Mouse (Mus musculus) liver, postnatal 0 days (tissue): ENCODE results near the gene Smyd3. TPM values are rescaled to one million over a fixed set of nuclear protein-coding genes. Genes with fewer than 3 reads are reported as not detected.

Experiments
- ATAC-seq: fragments of 200-750 bp; cut with Nextera tagmentation; 2 replicates; pipeline ENCODE4 v1.8.0; 2017; ENCODE audit warnings: mild to moderate bottlenecking, moderate library complexity
- DNase-seq: peaks from one replicate; pipeline ENCODE4 v3.0.0-alpha.2; 2016
- H3K27ac ChIP-seq: fragments of 300-500 bp; sonication (generic); 2 replicates; pipeline ENCODE4 v1.5.1; 2014; ENCODE audit warnings: antibody characterized with exemption, moderate library complexity, mild to moderate bottlenecking, low read depth
- H3K27me3 ChIP-seq: fragments of 300-500 bp; sonication (generic); 2 replicates; pipeline ENCODE4 v1.6.1; 2014; ENCODE audit warnings: low read length, control low read depth, mixed read lengths; ENCODE audit not compliant: insufficient read depth
- H3K36me3 ChIP-seq: fragments of 300-500 bp; sonication (generic); replicated peaks from 2 replicates; pipeline ENCODE4 v1.6.1; 2014; ENCODE audit warnings: mild to moderate bottlenecking, control low read depth, low read length, moderate library complexity, mixed read lengths; ENCODE audit not compliant: insufficient read depth
- H3K4me1 ChIP-seq: fragments of 300-500 bp; sonication (generic); 2 replicates; pipeline ENCODE4 v1.6.1; 2014; ENCODE audit warnings: antibody characterized with exemption, mild to moderate bottlenecking, control low read depth; ENCODE audit not compliant: insufficient read depth
- H3K4me2 ChIP-seq: fragments of 300-500 bp; sonication (generic); 2 replicates; pipeline ENCODE4 v1.6.1; 2014; ENCODE audit warnings: low read depth, mild to moderate bottlenecking, low read length, moderate library complexity, mixed read lengths
- H3K4me3 ChIP-seq: fragments of 300-500 bp; sonication (generic); 2 replicates; pipeline ENCODE4 v1.5.1; 2014; ENCODE audit warnings: low read depth, low read length
- H3K9ac ChIP-seq: fragments of 300-500 bp; sonication (generic); replicated peaks from 2 replicates; pipeline ENCODE4 v1.6.1; 2014; ENCODE audit warnings: mild to moderate bottlenecking, moderate library complexity
- H3K9me3 ChIP-seq: fragments of 300-500 bp; sonication (generic); 2 replicates; pipeline ENCODE4 v1.6.1; 2016; ENCODE audit warnings: mild to moderate bottlenecking, control low read depth, low read length, mixed read lengths
- CTCF ChIP-seq: sonication (generic); IDR thresholded peaks from 2 replicates; pipeline ENCODE4 v1.5.1; 2016; ENCODE audit warnings: antibody characterized with exemption, low read depth
- EP300 ChIP-seq: IDR thresholded peaks from 2 replicates; pipeline ENCODE4 v1.6.1; 2016; ENCODE audit warnings: antibody characterized with exemption, low read depth, mild to moderate bottlenecking
- WGBS: fragments of 180-500 bp; shearing (Covaris S2); extraction: QIAGEN DNeasy Blood & Tissue Kit; methylation state at CpG from one replicate; pipeline ENCODE4 v1.1.7; 2014; ENCODE audit not compliant: insufficient replicate concordance; 5-methylcytosine and 5-hydroxymethylcytosine counted together
- polyA plus RNA-seq: library from polyadenylated mRNA; unstranded; fragments of >200 nt; fragmentation: Nextera tagmentation; extraction: Ambion mirVana; gene quantifications from 2 replicates; pipeline ENCODE4 v1.2.1, GENCODE M21; 2015

The Smyd3 gene
- polyA plus RNA-seq, 1 experiment from 2014 or later, result 5.1 TPM

DNA sequence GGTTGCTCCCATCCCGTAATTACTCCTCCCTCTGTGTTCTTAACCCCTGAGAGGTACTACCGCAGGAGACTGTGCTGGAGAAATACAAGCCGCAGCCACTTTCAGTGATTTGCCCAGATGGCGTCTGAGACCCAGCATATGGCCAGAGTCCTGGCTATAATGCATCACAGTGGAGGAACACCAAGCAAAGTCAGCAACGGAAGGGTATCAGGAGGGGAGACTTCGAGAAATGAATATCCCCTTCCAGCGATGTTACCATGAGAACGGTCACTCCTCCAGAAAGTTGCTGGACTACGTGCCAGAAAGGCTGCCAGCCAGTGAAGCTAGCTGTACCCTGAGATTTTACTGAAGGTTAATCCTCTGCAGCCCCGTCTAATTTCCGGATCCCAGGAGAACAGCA is 325.1 kb downstream of the Smyd3 start:
- DNase-seq, result no peak
- Histone ChIP-seq H3K27ac (no peak overlapping the region), H3K9ac (no peak overlapping the region), H3K4me3 (no peak overlapping the region), H3K9me3 (no peaks in the 10 kb centered on the region), H3K4me2 (no peak overlapping the region), H3K36me3 (no peaks in the 10 kb centered on the region), H3K4me1 (no peaks in the 10 kb centered on the region), H3K27me3 (no peaks in the 10 kb centered on the region)
- 87% methylated on average over 11 of the region's 11 CpGs for WGBS
- no peak for ATAC-seq
- no peak for TF ChIP-seq EP300

DNA sequence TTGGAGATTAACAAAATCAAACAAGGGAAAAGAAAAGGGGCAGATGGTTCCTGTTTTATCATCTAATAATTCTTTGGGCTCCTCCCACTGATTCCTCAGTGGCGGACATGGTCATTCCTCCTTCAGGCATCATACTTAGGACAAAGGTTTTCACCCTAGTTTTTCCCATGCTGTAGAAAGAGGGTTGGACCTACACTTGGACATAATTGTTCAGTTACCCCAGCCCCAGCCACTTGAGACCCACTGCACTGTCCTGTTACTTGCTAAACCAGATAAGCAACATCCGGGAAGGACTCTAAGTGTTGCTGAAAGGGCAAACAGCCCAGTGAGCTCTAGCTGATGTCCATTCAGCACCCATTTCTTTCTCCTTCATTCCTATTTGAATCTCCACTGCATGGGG is 327.0 kb downstream of the Smyd3 start:
- Histone ChIP-seq H3K36me3 (no peaks in the 10 kb centered on the region), H3K27ac (no peak overlapping the region), H3K4me2 (no peak overlapping the region), H3K9ac (no peak overlapping the region), H3K4me3 (no peak overlapping the region), H3K4me1 (no peaks in the 10 kb centered on the region), H3K27me3 (no peaks in the 10 kb centered on the region), H3K9me3 (no peaks in the 10 kb centered on the region)
- TF ChIP-seq EP300 (no peak), CTCF (no peak)
- ATAC-seq, result no peak
- no peak for DNase-seq
- WGBS, result 71% methylated on average over 2 of the region's 2 CpGs

DNA sequence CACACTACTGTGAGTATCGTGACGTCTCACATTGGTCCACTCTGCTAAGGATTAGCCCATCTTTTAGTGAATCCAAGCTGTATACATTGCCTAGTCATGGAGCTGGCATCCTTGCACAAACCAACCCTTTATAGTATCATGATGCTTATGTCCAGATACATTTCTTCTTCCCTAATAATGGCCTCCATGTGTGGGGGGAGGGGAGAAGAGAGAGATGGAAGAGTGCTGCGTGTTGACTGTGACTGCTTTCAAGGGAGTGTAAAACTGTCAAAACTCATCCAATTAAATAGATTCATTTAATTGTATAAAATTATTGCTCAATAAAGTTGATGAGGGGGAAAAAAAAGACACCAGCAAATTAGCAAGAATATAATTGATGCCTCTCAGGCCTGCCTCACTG is 330.7 kb downstream of the Smyd3 start:
- H3K27ac ChIP-seq, result no peak overlapping the region
- no peak overlapping the region for H3K9ac ChIP-seq
- H3K36me3 ChIP-seq, result no peaks in the 10 kb centered on the region
- 87% methylated on average over 3 of the region's 3 CpGs for WGBS
- H3K4me3 ChIP-seq, result no peak overlapping the region
- no peak overlapping the region for H3K4me2 ChIP-seq
- DNase-seq (no peak), ATAC-seq (no peak)
- H3K27me3 ChIP-seq, result no peaks in the 10 kb centered on the region
- no peaks in the 10 kb centered on the region for H3K4me1 ChIP-seq
- TF ChIP-seq EP300, result no peak
- TF ChIP-seq CTCF, result no peak
- H3K9me3 ChIP-seq, result no peaks in the 10 kb centered on the region

DNA sequence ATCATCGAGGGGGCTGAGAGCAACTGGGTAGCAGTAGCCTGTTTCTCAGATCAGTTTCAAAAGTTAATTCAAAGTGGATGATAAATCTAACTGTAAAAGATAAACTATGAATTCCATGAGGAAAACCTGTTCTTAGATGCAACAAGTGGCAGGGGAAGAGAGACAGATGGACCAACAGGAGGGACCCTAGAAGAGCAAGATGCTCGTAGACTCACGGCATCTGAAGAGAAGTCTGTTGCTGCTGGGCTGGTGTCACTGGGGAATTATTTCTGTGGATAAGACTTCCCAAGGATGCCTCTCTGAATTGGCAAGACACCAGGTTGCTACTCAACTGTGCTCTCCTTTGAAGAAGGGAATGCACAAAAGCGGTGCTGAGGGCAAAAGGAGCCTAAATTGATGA is 333.2 kb downstream of the Smyd3 start:
- Histone ChIP-seq H3K4me1 (no peaks in the 10 kb centered on the region), H3K9ac (no peak overlapping the region), H3K36me3 (no peaks in the 10 kb centered on the region), H3K9me3 (no peaks in the 10 kb centered on the region), H3K27me3 (no peaks in the 10 kb centered on the region), H3K27ac (no peak overlapping the region), H3K4me3 (no peak overlapping the region), H3K4me2 (no peak overlapping the region)
- no peak for TF ChIP-seq EP300
- no peak for TF ChIP-seq CTCF
- DNase-seq (no peak), ATAC-seq (no peak)
- 85% methylated on average over 4 of the region's 4 CpGs for WGBS

GRCm38 (mm10) chr1:179183499-179183898 is 334.3 kb downstream of the Smyd3 start:
- no peaks in the 10 kb centered on the region for H3K36me3 ChIP-seq
- 70% methylated on average over 6 of the region's 6 CpGs for WGBS
- no peak for ATAC-seq
- H3K4me3 ChIP-seq, result no peak overlapping the region
- TF ChIP-seq EP300 (no peak), CTCF (no peak)
- no peaks in the 10 kb centered on the region for H3K9me3 ChIP-seq
- H3K27me3 ChIP-seq, result no peaks in the 10 kb centered on the region
- H3K4me2 ChIP-seq, result no peak overlapping the region
- H3K9ac ChIP-seq, result no peak overlapping the region
- no peak overlapping the region for H3K27ac ChIP-seq
- no peak for DNase-seq
- H3K4me1 ChIP-seq, result no peaks in the 10 kb centered on the region

GRCm38 (mm10) chr1:179180546-179180945 is 337.3 kb downstream of the Smyd3 start:
- ATAC-seq (no peak), DNase-seq (no peak)
- Histone ChIP-seq H3K4me2 (no peak overlapping the region), H3K27ac (no peak overlapping the region), H3K9me3 (no peaks in the 10 kb centered on the region), H3K27me3 (no peaks in the 10 kb centered on the region), H3K9ac (no peak overlapping the region), H3K36me3 (no peaks in the 10 kb centered on the region), H3K4me1 (no peaks in the 10 kb centered on the region), H3K4me3 (no peak overlapping the region)
- TF ChIP-seq EP300, result no peak
- TF ChIP-seq CTCF, result no peak
- WGBS, result 65% methylated on average over 3 of the region's 3 CpGs

GRCm38 (mm10) chr1:179176861-179177658 is 340.8 kb downstream of the Smyd3 start:
- WGBS, result 78% methylated on average over 14 of the region's 14 CpGs
- no peaks in the 10 kb centered on the region for H3K9me3 ChIP-seq
- no peak overlapping the region for H3K9ac ChIP-seq
- no peak overlapping the region for H3K4me3 ChIP-seq
- no peak for DNase-seq
- no peak for ATAC-seq
- no peaks in the 10 kb centered on the region for H3K4me1 ChIP-seq
- H3K27me3 ChIP-seq, result no peaks in the 10 kb centered on the region
- no peaks in the 10 kb centered on the region for H3K36me3 ChIP-seq
- no peak overlapping the region for H3K4me2 ChIP-seq
- H3K27ac ChIP-seq, result no peak overlapping the region
- TF ChIP-seq CTCF (no peak), EP300 (no peak)
